Mouse (Mus musculus) heart, postnatal 0 days (tissue): ENCODE measurements around the gene Ctsw.

Experiments used
- CTCF ChIP-seq: IDR thresholded peaks from 2 replicates; pipeline ENCODE4 v1.5.1; 2016; ENCODE audit warnings: antibody characterized with exemption, control low read depth, low read depth
- EP300 ChIP-seq: IDR thresholded peaks from 2 replicates; pipeline ENCODE4 v1.6.1; 2016; ENCODE audit warnings: antibody characterized with exemption, low read depth

GRCm38 (mm10) chr19:5451766-5452165, 16.5 kb downstream of the Ctsw start:
- TF ChIP-seq CTCF = no peak
- TF ChIP-seq EP300 = no peak
